Mouse (Mus musculus): Measurements from ENCODE around the gene Avil. TPM values are rescaled to one million over a fixed set of nuclear protein-coding genes. Genes with fewer than 3 reads are reported as not detected.

The Avil gene
- polyA plus RNA-seq, 1 experiment from 2014 or later, result 0.55 TPM

- 53% methylated on average over 13 of the region's 13 CpGs for WGBS
- H3K4me1 ChIP-seq (replicated peaks), result no peaks in the 10 kb centered on the region; the same call in 1 of the 2 replicates
- H3K4me3 ChIP-seq, result no peak overlapping the region
- H3K4me2 ChIP-seq, result no peak overlapping the region
- H3K27ac ChIP-seq, result no peak overlapping the region
- H3K9me3 ChIP-seq (replicated peaks), result no peaks in the 10 kb centered on the region
- H3K9ac ChIP-seq, result no peak overlapping the region
- H3K36me3 ChIP-seq, result peaks cover 56% of the 10 kb centered on the region
- H3K27me3 ChIP-seq, result no peaks in the 10 kb centered on the region
- no peak for ATAC-seq (replicated peaks; ENCODE audit: insufficient number of reproducible peaks, insufficient read depth, low FRiP score, low read depth)
These were observed 3.0 kb upstream of the Avil start for GRCm38 (mm10) chr10:126997340-126998113.

DNA sequence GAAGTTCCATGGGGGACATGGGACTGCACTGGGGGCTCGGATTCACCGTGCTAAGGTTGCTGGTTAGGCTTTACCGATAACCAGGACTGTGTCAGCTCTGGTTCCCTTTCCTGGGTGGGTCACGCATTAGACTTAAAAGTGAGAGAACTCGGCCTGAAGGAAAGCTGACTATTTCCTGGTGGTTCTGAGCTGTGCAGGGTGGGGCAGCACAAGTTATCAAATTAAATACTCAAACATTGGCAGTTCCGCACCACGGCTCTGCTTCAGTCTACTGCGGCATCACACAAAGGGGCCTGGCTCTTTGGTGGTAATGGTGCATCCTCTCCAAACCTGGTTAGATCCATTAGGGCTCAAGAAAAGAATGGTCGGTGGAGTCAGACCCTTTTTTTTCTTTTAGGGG, 788 bp downstream of the Avil start:
- 81% methylated on average over 9 of the region's 9 CpGs for WGBS
- no peak for ATAC-seq (replicated peaks; ENCODE audit: insufficient number of reproducible peaks, insufficient read depth, low FRiP score, low read depth)

DNA sequence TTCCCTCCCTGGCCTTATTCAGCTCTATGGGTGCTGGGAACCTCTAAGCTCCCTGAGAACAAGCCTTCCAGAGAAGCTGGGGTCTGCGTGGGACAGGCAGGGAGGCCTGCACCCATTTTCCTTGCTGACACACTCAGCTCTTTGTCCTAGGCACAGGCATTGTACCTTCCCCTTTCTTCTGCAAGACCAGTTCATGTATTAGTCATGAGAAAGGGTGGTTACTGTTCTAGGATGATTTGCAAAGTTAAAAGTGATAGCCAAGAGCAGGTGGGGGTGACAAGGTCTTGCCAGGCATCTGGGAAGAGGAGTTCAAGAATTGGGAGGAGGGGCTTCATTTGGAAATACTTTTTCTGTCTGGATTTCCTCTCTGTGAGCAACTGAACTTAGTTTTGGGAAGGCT, 1.5 kb downstream of the Avil start:
- Histone ChIP-seq H3K4me3 (no peak overlapping the region), H3K4me2 (no peak overlapping the region), H3K36me3 (peaks cover 20% of the 10 kb centered on the region), H3K9ac (no peak overlapping the region), H3K4me1 (replicated peaks) (no peaks in the 10 kb centered on the region; the same call in 1 of the 2 replicates), H3K9me3 (replicated peaks) (no peaks in the 10 kb centered on the region), H3K27me3 (no peaks in the 10 kb centered on the region), H3K27ac (no peak overlapping the region)
- no peak for ATAC-seq (replicated peaks; ENCODE audit: insufficient number of reproducible peaks, insufficient read depth, low FRiP score, low read depth)
- whole genome bisulfite sequencing, result 75% methylated on average over 1 of the region's 1 CpGs

More for the DNA sequence above, 788 bp downstream of the Avil start:
- Histone ChIP-seq H3K4me1 (replicated peaks) (no peaks in the 10 kb centered on the region; the same call in 1 of the 2 replicates), H3K36me3 (peaks cover 20% of the 10 kb centered on the region), H3K27ac (no peak overlapping the region), H3K27me3 (no peaks in the 10 kb centered on the region), H3K4me3 (no peak overlapping the region), H3K9ac (no peak overlapping the region), H3K9me3 (replicated peaks) (no peaks in the 10 kb centered on the region), H3K4me2 (no peak overlapping the region)

DNA sequence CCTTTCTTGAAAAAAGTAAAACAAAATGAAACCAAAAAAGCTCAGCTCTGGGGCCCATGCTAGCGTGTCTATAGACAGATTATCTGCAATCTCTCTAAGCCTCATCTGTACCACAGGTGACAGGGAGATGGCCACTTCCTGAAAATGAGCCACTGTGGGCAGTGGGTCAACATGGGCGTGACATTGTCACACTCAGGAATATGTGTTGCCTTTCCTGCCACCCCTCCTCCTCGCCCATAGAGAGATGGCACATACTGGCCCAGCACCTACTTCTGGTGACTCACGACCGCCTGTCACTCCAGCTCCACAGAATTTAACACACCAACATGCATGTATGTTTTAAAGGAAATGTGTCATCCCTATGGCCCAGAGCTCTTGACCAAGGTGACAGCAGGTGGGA, 2.3 kb downstream of the Avil start:
- Histone ChIP-seq H3K4me3 (no peak overlapping the region), H3K9me3 (replicated peaks) (no peaks in the 10 kb centered on the region), H3K9ac (no peak overlapping the region), H3K4me1 (replicated peaks) (no peaks in the 10 kb centered on the region), H3K36me3 (peaks cover 13% of the 10 kb centered on the region), H3K27me3 (no peaks in the 10 kb centered on the region), H3K27ac (no peak overlapping the region), H3K4me2 (no peak overlapping the region)
- ATAC-seq (replicated peaks; ENCODE audit: insufficient number of reproducible peaks, insufficient read depth, low FRiP score, low read depth), result no peak
- WGBS, result 86% methylated on average over 5 of the region's 5 CpGs

DNA sequence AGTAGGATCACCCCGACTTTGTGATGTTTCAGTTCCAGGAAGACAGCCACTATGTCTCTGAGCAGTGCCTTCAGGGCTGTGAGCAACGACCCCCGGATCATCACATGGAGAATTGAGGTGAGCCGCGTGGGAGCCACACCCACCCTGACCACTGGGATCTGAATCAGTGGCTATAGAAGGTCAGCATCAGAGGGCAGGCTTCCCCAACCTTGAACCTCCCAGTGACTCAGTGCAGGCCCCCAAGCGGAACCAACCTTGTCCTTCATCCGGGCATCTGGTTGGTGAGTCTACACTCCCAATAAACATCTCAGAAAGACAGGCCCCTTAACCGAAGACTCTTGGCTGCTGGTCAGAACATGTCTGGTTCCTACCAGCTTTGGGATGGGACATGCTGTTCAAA, 2.8 kb downstream of the Avil start:
- WGBS, result 90% methylated on average over 8 of the region's 8 CpGs
- no peaks in the 10 kb centered on the region for H3K27me3 ChIP-seq
- H3K9me3 ChIP-seq (replicated peaks), result no peaks in the 10 kb centered on the region
- H3K9ac ChIP-seq, result no peak overlapping the region
- ATAC-seq (replicated peaks; ENCODE audit: insufficient number of reproducible peaks, insufficient read depth, low FRiP score, low read depth), result no peak
- H3K4me2 ChIP-seq, result no peak overlapping the region
- H3K27ac ChIP-seq, result no peak overlapping the region
- no peak overlapping the region for H3K4me3 ChIP-seq
- peaks cover 7% of the 10 kb centered on the region for H3K36me3 ChIP-seq
- H3K4me1 ChIP-seq (replicated peaks), result no peaks in the 10 kb centered on the region

DNA sequence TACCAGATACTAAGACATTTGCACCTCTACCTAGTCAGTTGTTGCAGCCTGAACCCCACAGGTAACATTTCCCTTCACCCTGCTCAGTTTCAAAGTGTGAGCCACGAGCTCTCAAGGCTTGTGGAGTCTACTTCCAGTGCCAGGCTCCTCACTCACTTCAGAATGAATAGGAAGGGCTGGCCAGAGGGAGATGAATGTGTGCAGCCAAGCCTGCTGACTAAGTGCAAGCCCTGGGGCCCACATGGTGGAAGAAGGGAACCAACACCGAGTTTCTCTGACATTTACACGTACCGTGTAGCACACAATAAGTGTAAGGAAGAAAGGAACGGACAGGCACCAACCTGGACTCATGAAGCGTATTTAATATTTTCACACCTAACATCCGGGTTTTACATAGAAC, 3.3 kb downstream of the Avil start:
- H3K4me2 ChIP-seq, result no peak overlapping the region
- no peak overlapping the region for H3K9ac ChIP-seq

DNA sequence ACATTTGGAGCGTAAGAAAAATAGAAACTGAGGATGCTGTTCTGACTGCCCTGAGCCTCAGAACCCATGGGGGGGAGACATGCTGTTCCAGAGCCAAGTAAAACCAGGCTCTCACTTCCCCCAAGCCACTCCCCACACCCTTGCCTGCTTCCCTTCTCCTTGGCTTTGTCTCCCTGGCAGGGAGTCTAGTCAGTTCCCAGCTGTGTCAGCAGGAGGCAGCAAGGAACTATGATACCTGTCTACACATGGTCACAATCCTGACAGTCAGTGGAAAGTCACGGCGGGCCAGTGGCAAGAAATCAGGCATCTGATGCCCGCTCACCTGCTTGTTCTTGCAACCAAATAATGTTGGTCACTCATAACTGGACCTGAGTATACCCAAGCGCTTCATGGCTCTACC, 16.0 kb downstream of the Avil start:
- Histone ChIP-seq H3K9me3 (replicated peaks) (no peaks in the 10 kb centered on the region), H3K4me3 (no peak overlapping the region), H3K4me2 (no peak overlapping the region), H3K9ac (no peak overlapping the region), H3K27me3 (no peaks in the 10 kb centered on the region), H3K27ac (no peak overlapping the region), H3K4me1 (replicated peaks) (no peaks in the 10 kb centered on the region), H3K36me3 (no peaks in the 10 kb centered on the region)
- no peak for ATAC-seq (replicated peaks; ENCODE audit: insufficient number of reproducible peaks, insufficient read depth, low FRiP score, low read depth)
- 58% methylated on average over 5 of the region's 5 CpGs for WGBS

More for the DNA sequence above, 3.3 kb downstream of the Avil start:
- Histone ChIP-seq H3K4me3 (no peak overlapping the region), H3K9me3 (replicated peaks) (no peaks in the 10 kb centered on the region), H3K27ac (no peak overlapping the region), H3K4me1 (replicated peaks) (no peaks in the 10 kb centered on the region), H3K27me3 (no peaks in the 10 kb centered on the region), H3K36me3 (peaks cover 2% of the 10 kb centered on the region; the same call in 1 of the 2 replicates)
- no peak for ATAC-seq (replicated peaks; ENCODE audit: insufficient number of reproducible peaks, insufficient read depth, low FRiP score, low read depth)
- 80% methylated on average over 7 of the region's 7 CpGs for WGBS

GRCm38 (mm10) chr10:127017071-127017470, 16.6 kb downstream of the Avil start:
- WGBS, result 14% methylated on average over 2 of the region's 2 CpGs

GRCm38 (mm10) chr10:127018422-127018821, 17.9 kb downstream of the Avil start:
- ATAC-seq (replicated peaks; ENCODE audit: insufficient number of reproducible peaks, insufficient read depth, low FRiP score, low read depth), result no peak
- H3K36me3 ChIP-seq, result peaks cover 12% of the 10 kb centered on the region
- 67% methylated on average over 16 of the region's 16 CpGs for WGBS
- H3K27me3 ChIP-seq, result no peaks in the 10 kb centered on the region
- no peak overlapping the region for H3K4me3 ChIP-seq
- H3K4me2 ChIP-seq, result no peak overlapping the region
- H3K9me3 ChIP-seq (replicated peaks), result no peaks in the 10 kb centered on the region
- no peak overlapping the region for H3K9ac ChIP-seq
- no peak overlapping the region for H3K27ac ChIP-seq
- no peaks in the 10 kb centered on the region for H3K4me1 ChIP-seq (replicated peaks)

More at GRCm38 (mm10) chr10:127017071-127017470, 16.6 kb downstream of the Avil start:
- Histone ChIP-seq H3K9me3 (replicated peaks) (no peaks in the 10 kb centered on the region), H3K4me3 (no peak overlapping the region), H3K4me1 (replicated peaks) (no peaks in the 10 kb centered on the region), H3K27ac (no peak overlapping the region), H3K9ac (no peak overlapping the region), H3K27me3 (no peaks in the 10 kb centered on the region), H3K36me3 (no peaks in the 10 kb centered on the region), H3K4me2 (no peak overlapping the region)
- no peak for ATAC-seq (replicated peaks; ENCODE audit: insufficient number of reproducible peaks, insufficient read depth, low FRiP score, low read depth)

- WGBS, result 6% methylated on average over 56 of the region's 56 CpGs
- Histone ChIP-seq H3K36me3 (peaks cover 38% of the 10 kb centered on the region), H3K27ac (peak within 1 kb of the TSS; percentile 72), H3K4me1 (replicated peaks) (peaks cover 8% of the 10 kb centered on the region), H3K4me3 (peak within 1 kb of the TSS; percentile 91), H3K9ac (peak within 1 kb of the TSS; percentile 89), H3K4me2 (peak within 1 kb of the TSS; percentile 90), H3K27me3 (no peaks in the 10 kb centered on the region), H3K9me3 (replicated peaks) (no peaks in the 10 kb centered on the region)
- peak; percentile 82 for ATAC-seq (replicated peaks; ENCODE audit: insufficient number of reproducible peaks, insufficient read depth, low FRiP score, low read depth)
These were observed 30.1 kb downstream of the Avil start, which contains the start of gene Tsfm for GRCm38 (mm10) chr10:127030336-127031296. TSS of gene Tsfm (minus strand) at chr10:127030840.

DNA sequence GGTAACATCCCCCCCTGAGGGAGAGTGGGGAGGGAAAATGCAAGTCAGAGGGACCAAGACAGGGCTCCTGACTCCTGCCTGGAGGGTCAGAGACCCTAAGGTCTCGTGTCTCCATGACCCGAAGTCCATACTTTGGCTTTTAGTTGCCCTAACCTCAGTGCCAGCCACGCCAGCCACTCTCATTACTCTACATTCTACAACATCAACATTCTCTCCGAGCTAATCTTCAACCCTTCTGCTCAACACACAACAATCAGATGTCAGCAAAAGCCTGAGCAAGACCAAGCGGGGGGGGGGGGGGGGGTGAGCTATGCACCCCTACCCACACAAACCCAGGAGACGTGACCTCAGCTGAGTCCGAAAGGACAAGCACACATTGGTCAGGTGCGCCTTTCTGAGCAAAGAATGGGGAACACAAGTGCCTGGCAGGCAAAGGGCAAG, 32.8 kb downstream of the Avil start:
- 77% methylated on average over 8 of the region's 8 CpGs for WGBS
- ATAC-seq (replicated peaks; ENCODE audit: insufficient number of reproducible peaks, insufficient read depth, low FRiP score, low read depth), result no peak
- H3K4me3 ChIP-seq, result no peak overlapping the region
- no peaks in the 10 kb centered on the region for H3K27me3 ChIP-seq
- H3K27ac ChIP-seq, result no peak overlapping the region
- H3K9me3 ChIP-seq (replicated peaks), result no peaks in the 10 kb centered on the region
- H3K36me3 ChIP-seq, result peaks cover 11% of the 10 kb centered on the region
- no peak overlapping the region for H3K4me2 ChIP-seq
- no peak overlapping the region for H3K9ac ChIP-seq
- peaks cover 8% of the 10 kb centered on the region for H3K4me1 ChIP-seq (replicated peaks)
